Mouse (Mus musculus): Measurements from ENCODE around the gene Kcnd3.
"Not testable (repeated sequence)": the region's sequence is repeated elsewhere in the genome, so short reads cannot be mapped to it uniquely, and the experiment has no call there.

The Kcnd3 gene

DNA sequence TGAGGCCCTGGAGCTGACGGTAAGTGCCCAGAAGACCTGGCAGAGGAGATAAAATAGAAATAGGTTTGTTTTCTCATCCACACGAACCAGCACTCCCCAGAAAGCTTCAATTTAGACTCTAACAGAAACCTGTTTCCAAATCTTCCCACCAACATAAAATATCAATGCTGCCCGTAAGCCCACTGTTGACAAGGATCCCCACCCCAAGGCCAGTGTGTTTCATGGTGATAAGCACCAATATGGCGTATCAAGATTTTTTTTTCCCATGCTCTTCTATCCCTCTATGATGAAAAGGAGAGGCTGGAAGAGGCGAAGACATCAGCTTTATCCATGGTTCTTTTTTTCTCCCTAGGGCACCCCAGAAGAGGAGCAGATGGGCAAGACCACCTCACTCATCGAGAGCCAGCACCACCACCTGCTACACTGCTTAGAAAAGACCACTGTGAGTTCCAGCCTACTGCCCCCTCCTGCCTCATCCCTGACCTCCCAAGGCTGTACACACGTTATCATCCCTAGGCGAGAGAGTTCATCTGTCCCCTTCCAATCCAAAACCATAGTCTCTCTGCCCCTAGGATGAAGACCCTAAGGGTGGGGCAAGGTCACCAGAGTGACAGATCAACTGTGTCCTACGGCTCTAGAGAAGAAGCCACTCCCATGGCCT, 213.1 kb downstream of the Kcnd3 start:
- no peak for DNase-seq

DNA sequence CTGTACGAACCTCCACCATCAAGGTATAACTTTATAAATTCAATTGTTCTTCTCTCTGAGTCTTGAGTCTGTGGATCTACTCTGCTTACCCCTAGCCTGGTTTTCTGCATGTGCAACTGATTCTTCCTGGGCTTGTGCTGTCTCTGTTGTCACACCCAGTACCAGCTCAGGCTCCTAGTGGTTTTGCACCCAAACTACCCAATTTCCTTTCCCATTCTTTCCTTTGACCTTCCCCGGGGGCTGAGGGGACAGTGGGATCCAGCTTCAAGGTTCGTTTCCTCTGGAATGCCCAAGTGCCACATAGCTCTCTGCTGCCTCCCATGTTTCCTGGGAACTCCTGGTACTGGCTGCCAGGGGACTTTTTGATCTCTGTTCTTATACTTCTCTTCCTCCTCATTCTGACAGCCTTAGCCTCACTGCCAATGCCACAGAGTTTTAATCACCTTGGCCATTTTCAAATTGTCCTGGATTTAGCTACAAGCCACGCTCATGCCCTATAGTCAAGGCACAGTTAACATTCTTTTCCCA, 214.9 kb downstream of the Kcnd3 start:
- DNase-seq, result no peak

DNA sequence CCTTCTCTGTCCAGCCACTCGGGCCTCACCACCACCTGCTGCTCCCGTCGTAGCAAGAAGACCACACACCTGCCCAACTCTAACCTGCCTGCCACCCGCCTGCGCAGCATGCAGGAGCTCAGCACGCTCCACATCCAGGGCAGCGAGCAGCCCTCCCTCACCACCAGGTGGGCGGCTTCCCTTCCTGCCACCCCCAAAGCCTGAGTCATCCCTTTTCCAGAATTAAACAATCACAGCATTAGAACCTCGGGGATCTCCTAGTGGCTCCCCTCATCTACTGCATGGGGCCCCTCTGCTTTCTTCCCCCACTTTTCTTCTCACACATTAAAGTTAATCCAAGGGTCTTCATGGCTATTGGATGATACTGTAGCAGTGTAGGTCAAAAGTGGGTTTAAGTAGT, 216.0 kb downstream of the Kcnd3 start:
- no peak for DNase-seq

DNA sequence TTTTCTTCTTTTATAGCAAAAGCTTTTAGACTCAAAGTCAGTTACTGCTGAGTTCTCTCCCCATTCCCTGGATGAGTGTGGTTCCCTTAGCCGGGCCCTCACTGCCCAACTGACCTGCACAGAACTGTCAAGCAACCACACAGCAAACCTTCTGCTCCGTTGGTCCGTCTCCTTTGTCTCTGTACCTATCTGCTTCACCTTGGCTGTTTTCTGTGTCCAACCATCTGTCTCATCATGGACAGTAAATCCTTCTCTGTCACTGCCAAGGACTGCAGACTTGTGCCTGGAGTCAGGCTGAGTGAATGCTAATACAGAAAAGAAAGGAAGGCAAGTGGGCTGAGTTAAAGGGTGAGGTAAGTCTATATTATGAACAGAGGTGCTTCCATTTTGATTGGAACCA, 217.6 kb downstream of the Kcnd3 start:
- DNase-seq, result no peak

DNA sequence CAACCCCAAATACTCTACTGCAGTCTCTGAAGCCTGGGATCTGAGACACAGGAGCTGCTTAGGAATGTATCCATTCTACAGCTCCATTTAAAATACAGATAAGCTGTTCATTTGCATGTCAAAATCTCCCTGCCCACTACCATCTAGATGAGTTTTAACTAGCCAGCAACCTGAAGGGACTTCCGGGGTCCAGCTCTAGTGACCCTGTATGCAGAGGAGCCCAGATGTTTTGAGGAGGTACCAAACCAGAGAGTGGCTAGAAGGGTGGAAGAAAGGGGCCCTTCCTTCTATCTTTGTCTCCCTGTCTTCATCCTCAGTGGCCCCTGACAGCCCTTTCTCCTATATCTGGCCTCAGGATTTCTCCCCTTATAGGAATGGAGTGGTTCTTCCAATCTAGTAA, 218.7 kb downstream of the Kcnd3 start:
- DNase-seq, result no peak

DNA sequence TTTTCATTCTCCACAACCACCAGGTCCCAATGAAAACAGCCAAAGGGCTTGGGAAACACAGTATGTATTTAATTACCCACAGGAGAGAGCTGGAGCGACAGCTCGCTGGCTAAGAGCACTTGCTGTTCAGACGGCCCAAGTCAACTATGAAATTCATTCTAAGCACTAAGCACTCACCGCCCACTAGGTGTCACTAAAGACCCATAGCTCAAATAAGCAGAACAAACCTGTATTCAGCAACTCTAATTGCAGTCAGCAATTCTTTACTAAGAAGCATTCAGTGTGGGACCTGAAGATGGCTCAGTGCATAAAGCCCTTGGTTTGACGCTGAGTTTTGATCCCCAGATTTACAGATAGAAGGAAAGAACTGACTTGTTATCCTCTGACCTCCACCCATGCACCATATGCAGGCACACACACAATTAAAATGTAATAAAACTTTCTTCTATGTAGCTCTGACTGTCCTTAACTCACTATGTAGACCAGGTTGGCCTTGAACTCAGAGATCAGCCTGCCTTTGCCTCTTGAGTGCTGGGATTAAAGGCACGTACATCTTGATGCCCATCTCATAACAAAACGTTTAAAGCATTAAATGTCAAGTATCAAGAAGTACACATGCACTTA, 222.6 kb downstream of the Kcnd3 start:
- DNase-seq, result peak; percentile 55 to 68

DNA sequence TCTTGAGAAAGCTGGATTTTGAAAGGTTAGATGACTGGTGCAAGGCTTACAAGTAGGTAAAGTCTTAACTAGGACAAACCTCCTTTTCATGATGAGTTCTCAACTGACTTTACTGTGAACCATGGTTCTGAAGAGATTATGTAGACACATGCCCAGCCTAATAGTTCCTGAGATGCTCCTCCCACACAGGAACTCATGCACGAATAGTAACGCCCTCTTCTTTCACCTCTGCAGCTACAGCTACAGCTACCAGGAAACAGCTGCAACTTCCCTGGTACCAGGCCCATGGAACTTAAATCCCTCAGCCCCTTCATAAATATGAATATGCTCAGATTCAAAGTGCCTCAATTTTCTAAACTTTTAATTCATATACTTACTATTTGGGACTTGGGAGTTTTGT, 223.8 kb downstream of the Kcnd3 start:
- DNase-seq, result no peak

DNA sequence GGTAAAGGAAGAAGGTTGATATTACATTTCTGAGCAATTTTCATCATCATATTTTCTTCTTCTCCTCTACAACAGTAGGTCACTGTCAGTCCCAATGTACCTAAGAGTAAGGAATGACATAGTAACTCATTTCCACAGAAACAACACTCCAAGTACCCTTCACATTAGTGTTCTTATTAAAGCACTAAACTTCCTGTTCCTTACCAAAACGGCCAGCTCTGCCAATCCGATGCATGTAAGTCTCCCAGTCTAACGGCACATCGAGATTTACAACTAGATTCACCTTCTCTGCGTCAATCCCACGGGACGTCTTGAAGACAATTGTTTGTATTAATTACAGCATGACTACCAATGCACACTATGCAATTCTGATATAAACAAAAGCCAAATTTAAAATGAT, 228.2 kb downstream of the Kcnd3 start:
- no peak for DNase-seq

DNA sequence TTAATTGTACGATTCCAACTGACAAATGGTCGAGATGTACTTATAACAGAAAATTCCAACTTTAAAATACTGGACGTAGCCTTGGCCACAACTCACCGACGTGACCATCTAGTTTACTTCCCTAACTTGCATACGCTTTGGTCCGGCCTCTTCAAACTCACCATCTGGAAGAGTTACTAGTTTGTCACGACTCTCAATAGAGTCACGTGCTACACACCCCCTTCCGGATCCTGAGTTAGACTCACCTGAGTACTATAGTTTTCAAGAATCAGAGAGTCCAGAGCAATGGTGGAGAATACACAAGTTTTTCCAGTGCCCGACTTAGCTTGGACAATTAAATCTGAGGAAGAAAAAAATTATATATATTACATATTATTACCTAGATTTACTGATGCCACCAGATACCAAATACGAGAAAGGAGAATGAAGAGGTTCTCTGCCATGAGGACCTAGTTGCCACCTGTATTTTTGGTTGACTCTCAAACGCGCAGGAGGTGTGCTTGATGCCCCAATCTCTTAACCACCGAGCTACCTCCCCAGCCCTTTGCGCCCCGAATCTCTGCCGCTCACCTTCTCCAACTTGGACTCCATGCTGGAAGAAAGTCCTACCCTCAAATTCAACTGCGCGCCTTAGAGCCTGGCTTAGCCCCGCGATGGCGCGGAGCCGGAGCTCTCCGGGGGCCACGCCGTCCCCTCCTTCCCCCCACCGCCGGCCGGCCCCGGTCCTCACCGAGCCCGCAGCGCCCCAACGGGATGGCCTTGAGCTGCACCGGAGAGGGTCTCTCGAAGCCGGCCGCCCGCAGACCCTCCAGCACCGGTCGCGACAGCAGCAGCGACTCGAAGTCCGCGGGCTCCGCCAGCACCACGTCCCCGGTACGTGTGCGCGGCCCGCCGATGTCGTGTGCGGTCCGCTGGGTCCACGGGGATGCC, 234.5 kb downstream of the Kcnd3 start:
- DNase-seq, result no peak

DNA sequence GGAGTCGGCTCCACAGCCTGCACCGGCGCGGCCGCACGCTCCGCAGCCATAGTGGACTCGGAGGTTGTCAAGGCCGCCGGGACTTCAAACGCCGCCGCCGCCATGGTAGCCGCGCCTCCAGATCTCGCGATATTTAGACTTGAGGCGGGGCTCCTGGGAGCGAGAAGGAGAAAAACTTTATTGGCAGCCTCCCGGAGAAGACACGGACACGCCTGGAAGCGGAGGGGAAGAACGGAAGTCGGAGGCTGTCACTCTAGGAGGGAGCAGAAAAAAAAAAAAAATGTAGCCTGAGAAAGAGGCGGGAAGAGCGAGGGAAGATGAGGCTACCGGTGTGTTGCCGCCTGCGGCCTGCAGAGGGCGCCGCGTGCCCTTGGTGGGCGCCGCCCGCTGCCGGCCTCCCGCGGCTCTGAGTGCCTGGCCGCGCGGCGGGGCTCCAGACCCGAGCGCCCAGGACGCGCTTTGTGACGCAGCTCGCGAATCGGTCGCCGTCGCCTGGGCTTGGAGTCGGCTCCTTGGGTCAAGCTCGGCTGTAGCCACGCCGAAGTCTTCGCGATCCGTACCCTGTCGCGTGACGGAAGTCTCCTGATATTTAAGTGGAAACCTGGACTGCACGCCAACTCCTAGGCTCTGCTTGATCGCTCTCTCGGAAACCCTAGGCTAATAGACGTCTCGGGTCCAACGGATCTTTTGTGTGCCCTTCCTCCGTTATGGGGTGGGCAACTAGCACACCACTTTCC, 235.4 kb downstream of the Kcnd3 start, which contains the start of gene Ddx20:
Gene Ddx20 (minus strand): TSS at position 251 of the 737 bp plus-strand sequence.
- DNase-seq, result peak; percentile 94 to 97

DNA sequence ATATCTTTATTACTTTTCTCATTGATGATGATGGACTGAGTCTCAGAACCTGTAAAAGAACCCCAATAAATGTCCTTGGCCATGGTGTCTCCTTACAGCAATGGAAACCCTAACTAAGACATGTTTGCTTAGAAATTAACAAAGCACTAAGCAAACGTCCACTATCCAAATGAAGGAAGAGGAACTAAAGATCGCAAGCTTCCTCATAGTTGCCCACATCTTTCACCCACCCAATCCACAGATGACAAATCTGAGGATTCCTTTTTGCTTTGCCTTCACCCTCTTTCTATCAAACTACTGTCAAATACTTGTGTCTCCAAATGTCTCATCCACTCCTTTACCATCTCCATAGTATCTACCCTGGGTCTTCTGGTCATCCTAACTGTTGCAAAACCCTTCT, 236.4 kb downstream of the Kcnd3 start:
- DNase-seq, result no peak

DNA sequence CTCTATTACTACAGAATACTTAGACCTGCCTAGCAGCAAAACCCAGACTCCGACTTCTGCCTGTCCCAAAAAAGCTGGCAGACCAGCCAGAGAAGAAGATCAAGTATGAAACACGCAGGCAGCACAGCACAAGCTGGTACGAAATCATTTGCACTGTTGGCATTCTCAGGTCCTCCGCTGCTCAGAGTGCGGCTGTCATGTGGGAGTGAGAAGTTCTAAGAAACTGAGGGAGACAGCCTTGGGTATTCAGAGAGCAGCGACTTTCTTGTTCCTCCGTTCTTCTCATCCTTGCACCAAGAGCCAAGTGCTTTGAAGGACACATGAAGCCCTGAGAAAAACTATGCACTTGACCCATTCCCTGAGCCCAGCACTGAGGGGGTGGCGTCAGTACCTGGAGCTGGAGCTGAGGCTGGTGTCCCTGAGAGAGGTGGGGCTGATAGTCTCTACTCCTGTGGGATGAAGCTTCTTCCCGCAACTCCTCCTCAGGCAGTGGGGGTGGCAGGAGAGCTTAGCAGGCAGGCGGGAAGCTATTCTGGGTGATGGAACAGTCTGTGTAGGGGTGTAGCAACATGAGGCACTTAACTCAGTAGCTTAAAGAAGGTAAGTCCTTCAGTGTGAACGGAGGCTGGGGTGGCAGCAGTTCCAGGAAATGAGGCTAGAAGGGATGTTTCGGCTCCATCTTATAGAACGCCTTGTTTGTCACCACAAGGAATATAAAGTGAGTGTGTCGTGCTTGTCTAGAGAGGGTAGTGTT, 241.4 kb downstream of the Kcnd3 start:
- no peak for DNase-seq

DNA sequence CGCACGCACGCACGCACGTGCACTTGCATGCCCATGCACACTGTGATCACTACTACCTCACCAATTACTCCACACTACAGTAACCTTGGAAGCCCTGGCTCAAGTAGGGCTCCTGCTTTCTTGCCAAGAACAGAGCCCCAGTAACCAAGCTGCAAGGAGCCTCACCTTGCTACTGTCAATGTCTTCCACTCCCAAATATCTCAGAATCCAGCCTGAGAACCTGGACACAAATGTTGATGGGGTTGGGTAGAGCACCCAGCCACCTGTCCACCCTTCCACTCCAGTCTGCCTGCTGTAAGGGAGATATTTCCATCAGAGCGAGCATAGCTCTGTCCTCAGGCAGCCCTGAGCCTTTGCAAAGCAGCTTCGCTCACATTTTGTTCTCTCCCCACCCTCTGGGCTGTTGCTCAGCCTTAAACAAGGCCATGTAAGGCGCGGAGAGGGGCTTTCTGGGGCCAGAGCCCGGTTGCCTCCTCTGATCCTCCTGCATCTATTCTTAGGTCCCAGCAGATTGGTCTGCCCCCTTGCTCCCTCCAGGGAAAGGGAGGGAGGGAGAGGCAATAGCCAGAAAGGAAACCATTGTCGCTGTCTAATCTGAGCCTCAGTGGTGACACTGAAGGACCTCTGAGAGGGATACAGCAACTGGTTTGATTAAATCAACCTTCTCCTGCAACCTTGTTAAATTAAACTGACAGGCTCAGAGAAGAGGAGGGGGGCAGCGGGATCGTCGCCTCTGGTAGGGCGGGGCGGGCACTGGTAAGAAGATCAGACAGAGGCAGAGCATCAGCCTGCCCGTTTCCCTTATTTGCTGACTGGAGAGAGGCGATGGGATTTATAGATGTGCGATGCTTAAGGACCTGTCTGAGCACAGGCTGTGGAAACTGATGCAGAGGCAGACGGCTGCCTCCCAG, 243.6 kb downstream of the Kcnd3 start:
- no peak for DNase-seq

DNA sequence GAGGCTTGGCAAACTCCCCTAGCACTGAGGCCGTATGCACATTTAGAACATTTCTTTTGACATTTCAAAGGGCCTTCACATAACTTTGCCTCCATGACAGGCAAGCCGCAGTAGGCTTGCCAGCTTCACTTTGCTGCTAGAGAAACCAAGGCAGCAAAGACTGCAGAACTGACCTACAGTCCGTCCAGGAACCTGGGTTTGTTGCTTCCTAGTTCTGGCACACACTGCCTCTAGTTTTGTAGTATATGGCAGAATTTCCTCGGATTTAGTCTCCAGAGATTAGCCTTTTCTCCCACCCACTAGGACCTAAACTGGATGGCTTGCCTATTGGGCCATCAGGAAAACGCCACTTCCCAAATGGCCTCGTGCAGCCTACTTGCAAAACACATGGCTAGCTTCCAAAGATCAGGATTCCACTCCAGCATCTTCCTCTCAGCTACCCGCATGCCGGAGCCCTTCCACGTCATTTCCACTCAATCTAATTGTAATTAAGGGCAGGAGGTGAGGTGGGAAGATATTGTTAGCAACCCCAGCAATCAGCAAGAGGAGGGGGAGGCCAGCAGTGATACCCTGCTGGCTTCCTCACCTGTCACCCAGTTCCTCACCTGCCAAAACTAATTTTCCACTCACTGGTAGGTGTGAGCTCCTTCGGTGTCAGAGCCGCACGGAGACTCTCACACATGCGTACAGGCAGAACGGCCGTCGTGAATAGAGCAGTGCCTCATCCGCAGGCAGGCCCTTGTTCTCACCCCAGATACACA, 244.4 kb downstream of the Kcnd3 start:
- no peak for DNase-seq

DNA sequence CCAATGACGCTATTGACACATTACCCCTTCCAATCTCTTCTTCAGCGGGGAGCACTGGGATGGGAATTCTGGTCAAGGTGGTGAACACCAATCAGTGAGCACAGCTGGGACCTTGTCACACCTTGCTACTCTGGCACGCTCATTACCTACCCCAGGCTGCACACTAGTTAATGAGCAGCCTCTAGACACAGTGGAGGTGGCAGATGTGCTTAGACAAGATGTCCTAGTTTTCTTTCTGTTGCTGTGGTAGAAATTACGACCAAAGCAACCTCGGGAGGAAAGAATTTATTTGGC, 245.0 kb downstream of the Kcnd3 start:
- no peak for DNase-seq

DNA sequence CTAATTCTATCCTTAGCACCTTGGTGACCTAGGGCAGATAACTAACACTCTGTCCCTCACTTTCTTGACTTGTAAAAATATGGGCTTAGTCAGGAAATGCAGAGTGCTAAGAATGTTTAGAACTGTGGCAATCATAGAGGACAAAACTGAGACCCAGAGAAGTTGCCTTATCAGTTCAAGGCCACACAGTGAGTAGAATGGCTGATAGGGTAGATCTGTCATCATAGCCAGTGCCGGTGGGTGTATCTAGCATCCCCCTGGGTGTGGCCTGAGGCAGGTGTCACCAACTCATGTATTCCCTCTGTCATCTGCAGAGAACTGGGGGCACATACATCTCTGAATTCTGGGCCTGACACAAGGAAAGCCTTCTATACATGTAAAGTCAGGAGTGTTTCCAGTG, 246.2 kb downstream of the Kcnd3 start:
- DNase-seq, result no peak

DNA sequence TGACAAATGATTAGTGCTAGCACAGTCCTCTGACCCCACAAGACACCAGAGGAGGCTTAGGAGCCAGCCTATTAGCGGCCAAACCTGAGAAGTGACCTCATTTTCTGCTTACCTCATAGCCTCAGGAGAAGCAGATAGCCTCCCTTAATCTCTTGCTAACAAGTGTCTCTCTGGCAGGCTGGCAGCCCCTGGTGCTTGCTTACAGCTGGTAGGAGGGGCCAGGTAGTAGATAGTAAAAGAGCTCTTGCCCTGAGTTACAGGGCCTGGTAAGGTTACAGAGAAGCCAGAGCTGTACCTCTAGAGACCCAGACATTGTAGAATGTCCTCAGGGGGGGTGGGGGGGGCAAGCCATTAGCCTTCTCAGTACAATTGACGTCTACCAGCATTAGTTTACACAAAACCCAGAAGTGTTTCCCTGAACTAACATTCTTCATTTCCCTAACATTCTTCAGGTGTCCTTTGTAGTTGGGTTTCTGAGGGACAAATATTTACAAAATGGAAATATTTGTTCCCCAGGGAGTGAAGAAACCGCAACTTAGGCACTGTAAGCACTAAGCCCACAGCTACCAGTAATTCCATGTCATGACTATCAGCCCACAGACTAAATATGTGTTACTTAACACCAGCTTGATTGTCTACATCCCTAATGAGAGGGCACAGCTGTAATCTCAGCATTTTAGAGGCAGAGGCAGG, 247.3 kb downstream of the Kcnd3 start:
- no peak for DNase-seq

DNA sequence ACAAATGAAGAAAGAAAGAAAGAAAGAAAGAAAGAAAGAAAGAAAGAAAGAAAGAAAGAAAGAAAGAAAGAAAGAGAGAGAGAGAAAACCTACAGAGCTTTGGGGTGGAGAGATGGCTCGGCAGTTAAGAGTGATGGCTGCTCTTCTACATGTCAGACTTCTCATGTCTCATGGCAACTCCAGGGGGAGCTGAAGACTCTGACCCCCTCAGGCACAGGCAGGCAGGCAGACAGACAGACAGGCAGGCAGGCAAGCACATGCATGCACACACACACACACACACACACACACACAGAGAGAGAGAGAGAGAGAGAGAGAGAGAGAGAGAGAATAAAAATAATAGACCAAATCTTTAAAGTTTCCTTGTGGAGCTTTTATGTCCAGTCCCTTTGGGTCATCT, 248.7 kb downstream of the Kcnd3 start:
- DNase-seq, result not testable (repeated sequence)

DNA sequence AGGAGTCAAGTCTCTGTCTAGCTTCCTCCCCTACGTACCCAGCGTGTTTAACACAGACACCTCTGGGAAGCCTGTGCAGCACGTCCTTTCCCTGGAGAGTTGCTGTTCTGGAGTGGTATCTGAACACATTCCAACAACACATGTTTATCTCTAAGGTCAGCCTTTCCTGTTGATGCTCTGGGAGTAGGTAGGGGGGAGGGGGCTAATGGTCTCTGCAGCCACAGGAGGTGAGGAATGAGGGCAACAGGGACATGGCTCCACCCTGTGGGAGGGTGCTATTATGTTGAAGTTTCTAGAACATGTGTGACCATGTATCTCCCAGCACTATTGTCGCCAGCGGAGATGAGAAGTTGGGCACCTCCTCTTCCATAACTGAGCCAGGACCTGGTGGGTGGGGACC, 249.3 kb downstream of the Kcnd3 start:
- DNase-seq, result no peak

DNA sequence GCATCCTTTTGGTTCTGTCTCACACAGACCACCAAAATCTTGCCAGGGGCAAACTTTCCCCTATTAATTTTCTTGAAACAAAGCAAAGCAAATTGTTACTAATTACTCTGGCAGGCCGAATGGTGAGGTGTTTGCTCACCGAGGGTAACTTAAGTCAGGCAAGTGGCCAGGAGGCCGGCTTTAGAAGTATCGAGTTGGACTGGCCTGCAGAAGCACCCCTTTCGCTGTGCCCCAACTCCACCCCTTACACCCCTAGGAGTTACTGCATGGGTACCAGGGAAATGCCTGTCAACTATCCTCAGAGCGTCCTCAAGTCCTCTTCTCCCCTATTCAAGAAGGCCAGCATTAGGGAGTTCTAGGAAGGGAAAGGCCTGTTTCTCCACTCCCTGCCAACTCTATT, 251.4 kb downstream of the Kcnd3 start:
- no peak for DNase-seq
